Mouse (Mus musculus) heart, embryonic 11.5 days (tissue): Measurements from ENCODE around the gene Aes. TPM values are rescaled to one million over a fixed set of nuclear protein-coding genes. Genes with fewer than 3 reads are reported as not detected.

Source experiments
- ATAC-seq: fragments of 200-750 bp; cut with Nextera tagmentation; replicated peaks from 2 replicates; pipeline ENCODE4 v1.8.0; 2017; ENCODE audit warnings: moderate library complexity; ENCODE audit not compliant: insufficient number of reproducible peaks, low FRiP score, low TSS enrichment
- H3K27ac ChIP-seq: fragments of 300-500 bp; sonication (generic); 2 replicates; pipeline ENCODE4 v1.5.1; 2014; ENCODE audit warnings: mild to moderate bottlenecking, low read depth, low read length
- H3K27me3 ChIP-seq: fragments of 300-500 bp; sonication (generic); 2 replicates; pipeline ENCODE4 v1.6.1; 2014; ENCODE audit warnings: mild to moderate bottlenecking, low read length, mixed read lengths; ENCODE audit not compliant: control insufficient read depth, insufficient read depth
- H3K36me3 ChIP-seq: fragments of 300-500 bp; sonication (generic); 2 replicates; pipeline ENCODE4 v1.6.1; 2014; ENCODE audit warnings: mild to moderate bottlenecking, low read length, moderate library complexity, mixed read lengths; ENCODE audit not compliant: control insufficient read depth, insufficient read depth
- H3K4me1 ChIP-seq: fragments of 300-500 bp; sonication (generic); 2 replicates; pipeline ENCODE4 v1.6.1; 2014; ENCODE audit warnings: low read length; ENCODE audit not compliant: control insufficient read depth, insufficient read depth
- H3K4me2 ChIP-seq: fragments of 300-500 bp; sonication (generic); 2 replicates; pipeline ENCODE4 v1.6.1; 2014; ENCODE audit warnings: mild to moderate bottlenecking, moderate library complexity
- H3K4me3 ChIP-seq: fragments of 300-500 bp; sonication (generic); 2 replicates; pipeline ENCODE4 v1.5.1; 2014; ENCODE audit warnings: low read depth, low read length
- H3K9ac ChIP-seq: fragments of 300-500 bp; sonication (generic); 2 replicates; pipeline ENCODE4 v1.6.1; 2014; ENCODE audit warnings: mild to moderate bottlenecking, low read depth, low read length, moderate library complexity
- H3K9me3 ChIP-seq: fragments of 300-500 bp; sonication (generic); replicated peaks from 2 replicates; pipeline ENCODE4 v1.6.1; 2016; ENCODE audit warnings: low read length; ENCODE audit not compliant: control insufficient read depth
- WGBS: fragments of 180-500 bp; shearing (Covaris S2); extraction: QIAGEN DNeasy Blood & Tissue Kit; methylation state at CpG from one replicate; pipeline ENCODE4 v1.1.7; 2014; ENCODE audit not compliant: insufficient replicate concordance; 5-methylcytosine and 5-hydroxymethylcytosine counted together
- polyA plus RNA-seq: library from polyadenylated mRNA; unstranded; fragments of >200 nt; fragmentation: Nextera tagmentation; extraction: Ambion mirVana; gene quantifications from 2 replicates; pipeline ENCODE4 v1.2.1, GENCODE M21; 2014

Aes gene
- polyA plus RNA-seq, 1 experiment from 2014 or later = 481 TPM

DNA sequence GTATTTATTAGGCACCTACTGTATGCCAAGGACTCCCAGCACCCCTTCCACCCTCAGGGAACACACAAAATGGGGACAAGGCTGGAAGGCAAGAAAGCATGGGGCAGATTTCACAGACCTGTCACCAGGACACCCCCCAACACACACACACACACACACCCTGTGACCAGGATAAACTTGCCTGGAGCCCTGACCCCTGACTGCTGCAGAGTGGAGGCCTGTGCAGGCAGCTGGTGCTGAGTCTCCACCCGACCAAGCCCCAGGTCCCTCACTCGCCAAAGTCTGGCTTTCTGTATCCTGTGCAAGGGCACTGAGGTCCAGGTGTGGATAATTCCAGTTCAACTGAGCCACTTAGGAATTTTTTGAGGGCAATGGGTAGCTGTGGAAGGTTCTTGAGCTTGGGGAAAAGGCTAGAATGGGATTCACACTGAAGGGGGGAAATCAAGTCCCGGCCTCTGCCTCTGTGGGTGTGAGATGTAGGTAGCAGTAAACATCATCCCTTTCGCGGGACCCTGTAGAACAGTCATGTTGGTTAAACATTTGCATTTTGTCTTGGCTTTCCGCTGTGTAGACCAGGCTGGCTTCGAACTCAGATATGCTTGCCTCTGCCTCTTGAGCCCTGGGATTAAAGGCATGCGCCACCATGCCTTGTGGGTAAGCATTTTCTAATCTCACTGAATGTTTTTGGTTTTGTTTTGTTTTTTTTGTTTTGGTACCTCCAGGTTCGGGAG lies 10.4 kb downstream of the Aes start:
- H3K27ac ChIP-seq = peak overlapping the region; percentile 94
- no peak for ATAC-seq
- H3K4me1 ChIP-seq = peaks cover 52% of the 10 kb centered on the region
- H3K9ac ChIP-seq = no peak overlapping the region
- no peak overlapping the region for H3K4me3 ChIP-seq
- H3K27me3 ChIP-seq = peaks cover 15% of the 10 kb centered on the region; the same call in 1 of the 2 replicates
- H3K9me3 ChIP-seq = no peaks in the 10 kb centered on the region
- H3K36me3 ChIP-seq = peaks cover 16% of the 10 kb centered on the region
- no peak overlapping the region for H3K4me2 ChIP-seq
- 57% methylated on average over 9 of the region's 9 CpGs for WGBS

DNA sequence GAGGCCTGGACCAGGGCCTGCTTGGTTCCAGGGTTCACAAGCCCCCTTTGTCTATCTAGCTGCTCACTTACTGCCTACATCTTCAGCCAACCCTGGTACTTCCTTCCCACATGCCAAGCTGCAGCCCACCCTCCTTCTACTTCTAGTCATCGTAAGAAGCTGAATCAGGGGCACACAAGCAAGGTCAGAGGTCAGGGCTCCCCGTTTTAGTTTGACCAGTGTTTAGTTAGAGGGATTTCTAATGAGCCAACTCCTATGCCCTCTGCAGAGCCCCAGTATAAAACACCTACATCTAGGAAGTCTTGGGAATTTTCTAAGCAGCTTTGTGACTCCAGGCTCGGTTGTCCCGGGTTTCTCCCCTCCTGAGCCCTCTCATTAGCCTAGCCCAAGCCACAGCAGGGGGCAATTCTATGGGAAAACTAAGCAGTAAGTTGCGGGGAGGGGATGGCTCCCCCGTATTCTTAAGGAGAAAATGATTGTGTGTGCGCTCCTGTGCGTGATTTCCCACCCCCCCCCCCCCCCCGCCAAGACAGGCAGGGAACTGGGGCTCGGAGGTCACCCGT lies 11.0 kb downstream of the Aes start:
- peaks cover 15% of the 10 kb centered on the region; the same call in 1 of the 2 replicates for H3K27me3 ChIP-seq
- peaks cover 12% of the 10 kb centered on the region for H3K36me3 ChIP-seq
- H3K27ac ChIP-seq = peak overlapping the region; percentile 94
- H3K4me1 ChIP-seq = peaks cover 48% of the 10 kb centered on the region
- H3K9me3 ChIP-seq = no peaks in the 10 kb centered on the region
- WGBS = 4% methylated on average over 8 of the region's 11 CpGs
- peak overlapping the region; percentile 84 for H3K4me2 ChIP-seq
- ATAC-seq = no peak
- peak overlapping the region; percentile 50 for H3K4me3 ChIP-seq
- H3K9ac ChIP-seq = peak overlapping the region; percentile 66; the same call in 1 of the 2 replicates

DNA sequence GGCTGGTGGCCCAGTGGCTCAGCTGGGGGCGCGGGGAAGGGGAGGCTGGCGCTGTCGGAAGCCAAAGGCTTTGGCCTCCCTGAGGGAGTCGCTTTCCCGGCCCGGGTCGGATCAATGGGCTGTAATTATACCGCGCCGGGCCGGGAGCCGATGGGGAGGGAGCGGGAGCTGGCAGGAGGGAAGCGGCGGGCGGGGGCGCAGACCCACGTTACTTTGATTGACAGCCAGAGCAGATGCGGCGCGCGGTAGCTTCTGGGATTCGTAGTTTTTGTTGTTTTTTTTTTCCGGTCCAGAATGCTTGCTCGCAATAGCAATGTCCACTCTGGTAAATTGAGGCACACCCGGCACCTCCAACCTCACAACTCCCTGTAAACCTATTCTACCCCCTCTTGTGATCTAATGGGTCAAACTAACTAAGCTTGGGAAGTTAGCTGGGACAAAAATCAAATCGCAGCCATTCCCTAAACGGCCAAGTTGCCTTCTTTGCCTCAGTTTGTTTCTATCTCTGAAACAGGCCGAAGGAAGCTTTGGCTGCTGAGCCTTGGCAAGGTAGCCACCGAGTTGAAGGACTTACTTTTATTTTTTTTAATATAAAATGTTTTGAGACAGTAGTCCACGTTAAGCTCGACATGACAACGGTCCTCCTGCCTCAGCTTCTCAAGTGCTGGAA lies 11.7 kb downstream of the Aes start:
- H3K4me1 ChIP-seq = peaks cover 49% of the 10 kb centered on the region
- peak; percentile 58 for ATAC-seq
- H3K9ac ChIP-seq = peak overlapping the region; percentile 66; the same call in 1 of the 2 replicates

DNA sequence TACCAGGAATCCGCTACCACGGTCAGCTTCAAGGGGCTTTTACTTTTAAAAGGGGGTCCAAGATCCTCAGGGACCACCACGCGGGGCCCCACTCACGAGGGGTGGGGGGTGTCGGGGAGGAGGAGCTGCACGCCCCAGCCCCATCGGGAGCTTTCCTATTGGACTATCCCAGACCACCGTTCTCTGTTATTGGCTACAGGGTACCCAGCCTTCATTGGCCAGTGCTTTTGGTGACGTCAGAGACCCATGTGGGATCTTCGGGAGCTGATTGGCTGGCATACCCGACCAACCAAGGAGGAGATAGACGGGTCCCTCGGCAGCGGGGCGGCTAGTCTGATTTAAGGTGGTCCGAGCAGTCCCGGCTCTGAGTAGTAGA lies 12.2 kb downstream of the Aes start:
- Histone ChIP-seq H3K4me2 (peak overlapping the region; percentile 84), H3K4me1 (peaks cover 53% of the 10 kb centered on the region), H3K36me3 (peaks cover 2% of the 10 kb centered on the region), H3K27ac (peak overlapping the region; percentile 94), H3K9me3 (no peaks in the 10 kb centered on the region), H3K27me3 (peaks cover 17% of the 10 kb centered on the region; the same call in 1 of the 2 replicates), H3K4me3 (peak overlapping the region; percentile 50), H3K9ac (peak overlapping the region; percentile 66; the same call in 1 of the 2 replicates)
- ATAC-seq = peak; percentile 89
- WGBS = under 1% methylated on average over 18 of the region's 18 CpGs

More for the DNA sequence above, 11.7 kb downstream of the Aes start:
- Histone ChIP-seq H3K27ac (peak overlapping the region; percentile 94), H3K4me3 (peak overlapping the region; percentile 50), H3K9me3 (no peaks in the 10 kb centered on the region), H3K36me3 (peaks cover 5% of the 10 kb centered on the region), H3K27me3 (peaks cover 16% of the 10 kb centered on the region; the same call in 1 of the 2 replicates), H3K4me2 (peak overlapping the region; percentile 84)
- WGBS = under 1% methylated on average over 32 of the region's 34 CpGs

DNA sequence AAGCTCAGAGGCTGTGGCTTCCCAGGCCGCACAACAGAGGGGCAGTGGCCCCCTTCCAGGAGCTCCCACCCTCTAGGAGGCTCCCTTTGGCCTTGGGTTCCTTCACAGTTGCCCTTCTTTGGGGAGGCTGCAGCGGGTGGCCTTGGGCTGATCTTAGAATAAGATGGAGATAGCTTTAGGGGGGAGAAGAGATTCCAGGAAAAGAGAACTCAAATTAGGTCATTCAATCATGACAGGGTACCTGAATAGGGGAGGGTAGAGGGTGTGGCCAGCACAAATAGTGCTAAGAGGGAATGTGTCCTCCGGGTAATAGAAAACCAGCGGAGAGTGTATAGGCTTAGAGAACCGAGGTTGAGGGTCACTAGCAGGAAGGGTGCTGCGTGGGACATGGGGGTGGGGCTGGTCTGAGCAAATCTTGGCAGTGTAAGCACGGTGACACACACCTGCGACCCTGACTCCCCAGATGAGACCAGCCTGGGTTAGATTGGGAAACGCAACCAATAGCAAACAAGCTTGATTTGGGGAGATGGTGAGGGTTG lies 12.9 kb downstream of the Aes start:
- H3K9me3 ChIP-seq = no peaks in the 10 kb centered on the region
- WGBS = 8% methylated on average over 9 of the region's 9 CpGs
- H3K4me1 ChIP-seq = peaks cover 53% of the 10 kb centered on the region
- H3K4me2 ChIP-seq = peak overlapping the region; percentile 84
- peak overlapping the region; percentile 50 for H3K4me3 ChIP-seq
- no peak for ATAC-seq
- H3K9ac ChIP-seq = peak overlapping the region; percentile 17; the same call in 1 of the 2 replicates
- peak overlapping the region; percentile 4 for H3K27ac ChIP-seq
- H3K36me3 ChIP-seq = no peaks in the 10 kb centered on the region
- H3K27me3 ChIP-seq = peaks cover 19% of the 10 kb centered on the region

DNA sequence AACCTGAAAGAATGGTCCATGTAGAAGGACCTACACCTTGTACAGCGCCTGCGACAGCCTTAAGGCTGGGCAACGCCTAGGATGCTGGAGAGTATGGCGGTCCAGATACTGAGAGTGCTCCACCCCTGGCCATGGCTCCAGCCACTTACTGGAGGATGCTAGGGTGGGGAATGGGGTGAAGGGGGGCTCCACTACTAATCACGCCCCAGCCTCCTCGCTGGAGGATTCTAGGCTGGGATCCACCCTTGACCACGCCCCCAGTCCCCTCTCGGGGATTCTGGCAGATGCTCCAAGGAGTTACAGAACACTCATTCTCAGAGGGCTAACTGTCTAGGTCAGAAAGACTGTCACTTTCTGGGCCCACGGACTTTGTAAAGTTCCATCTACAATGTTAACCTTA lies 13.7 kb downstream of the Aes start:
- WGBS = 13% methylated on average over 9 of the region's 9 CpGs
- H3K27me3 ChIP-seq = peaks cover 19% of the 10 kb centered on the region
- no peaks in the 10 kb centered on the region for H3K36me3 ChIP-seq
- H3K27ac ChIP-seq = no peak overlapping the region
- ATAC-seq = no peak
- no peak overlapping the region for H3K9ac ChIP-seq
- no peaks in the 10 kb centered on the region for H3K9me3 ChIP-seq
- H3K4me1 ChIP-seq = peaks cover 48% of the 10 kb centered on the region
- 0 out of 2 replicates have a peak overlapping the region, but pooled peaks have one; percentile 84 for H3K4me2 ChIP-seq
- H3K4me3 ChIP-seq = no peak overlapping the region

DNA sequence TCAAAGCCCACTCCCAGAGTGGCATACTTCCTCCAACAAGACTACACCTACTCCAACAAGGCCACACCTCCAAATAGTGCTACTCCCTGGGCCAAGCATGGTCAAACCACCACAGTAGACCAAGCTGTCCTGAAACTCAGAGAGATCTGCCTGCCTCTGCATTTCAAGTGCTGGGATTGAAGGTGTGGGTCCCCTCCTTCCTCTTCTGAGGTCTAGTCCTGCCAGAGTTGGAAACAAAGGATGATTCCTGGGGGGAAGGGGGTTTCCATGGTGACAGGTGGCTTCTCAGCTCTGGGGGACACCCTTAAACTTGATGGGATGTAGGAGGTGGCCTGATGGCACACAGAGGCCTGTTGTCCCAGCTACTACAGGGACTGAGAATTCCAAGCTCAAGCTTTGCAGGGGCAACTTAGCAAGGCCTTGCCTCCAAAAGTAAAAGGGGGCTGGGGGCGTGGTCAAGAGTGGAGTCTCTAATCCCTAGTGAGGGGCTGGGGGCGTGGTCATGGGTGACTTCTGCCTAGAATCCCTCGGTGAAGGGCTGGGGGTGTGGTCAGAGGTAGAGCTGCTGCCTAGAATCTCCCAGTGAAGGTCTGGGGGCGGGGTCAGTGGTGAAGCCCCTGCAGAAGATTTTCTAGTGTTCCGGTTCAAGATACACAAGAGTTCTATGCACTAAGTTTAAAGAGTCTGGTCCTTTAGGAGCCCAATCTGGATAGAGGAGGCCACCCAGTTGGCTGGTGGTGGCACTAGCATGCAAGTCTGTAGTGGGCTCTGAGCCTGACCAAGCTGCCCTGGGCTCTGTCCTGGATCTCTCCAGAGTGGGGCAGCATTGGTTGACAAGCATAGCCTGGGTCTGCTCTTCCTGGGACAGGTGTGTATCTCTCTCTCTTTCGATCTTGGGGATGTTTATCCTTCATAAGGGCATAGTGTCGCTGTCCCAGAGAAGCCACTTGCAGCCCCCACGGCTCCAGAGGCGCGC lies 15.1 kb downstream of the Aes start, which contains the start of gene Tle2:
Gene Tle2 (plus strand): TSS at position 481 of the 976 bp plus-strand sequence.
- H3K4me3 ChIP-seq = peak within 1 kb of the TSS; percentile 62
- peak within 1 kb of the TSS; percentile 68 for H3K4me2 ChIP-seq
- no peak within 1 kb of the TSS for H3K27ac ChIP-seq
- no peaks in the 10 kb centered on the region for H3K36me3 ChIP-seq
- ATAC-seq = no peak
- 18% methylated on average over 10 of the region's 10 CpGs for WGBS
- H3K9ac ChIP-seq = peak within 1 kb of the TSS; percentile 71
- H3K27me3 ChIP-seq = peaks cover 19% of the 10 kb centered on the region
- no peaks in the 10 kb centered on the region for H3K9me3 ChIP-seq
- H3K4me1 ChIP-seq = peaks cover 37% of the 10 kb centered on the region
